Mouse (Mus musculus) heart, adult 2 months (tissue): Measurements from ENCODE around the gene Arhgef2.
"Not testable (repeated sequence)": the region's sequence is repeated elsewhere in the genome, so short reads cannot be mapped to it uniquely, and the experiment has no call there.

Source experiments
- CTCF ChIP-seq: fragments of 200-600 bp; IDR thresholded peaks from 2 replicates; pipeline ENCODE4 v1.8.1; 2022; ENCODE audit warnings: antibody characterized with exemption, mild to moderate bottlenecking, moderate library complexity
- EP300 ChIP-seq: fragments of 200-500 bp; IDR thresholded peaks from 2 replicates; pipeline ENCODE4 v1.6.1; 2011; ENCODE audit warnings: low read depth, low read length, control low read depth; ENCODE audit not compliant: insufficient read depth

- not testable (repeated sequence) for TF ChIP-seq CTCF, EP300
These were observed 9.2 kb upstream of the Arhgef2 start for GRCm38 (mm10) chr3:88596547-88596946.
